Mouse (Mus musculus) midbrain, embryonic 12.5 days (tissue): ENCODE results near the gene Supt7l. TPM values are rescaled to one million over a fixed set of nuclear protein-coding genes. Genes with fewer than 3 reads are reported as not detected.
A peak's percentile ranks its signal among the peaks of the same experiment; 100 is the strongest.

Experiments
- ATAC-seq: fragments of 200-750 bp; cut with Nextera tagmentation; 2 replicates; pipeline ENCODE4 v1.8.0; 2017; ENCODE audit warnings: low read depth, moderate TSS enrichment, moderate library complexity; ENCODE audit not compliant: low FRiP score
- H3K27ac ChIP-seq: fragments of 300-500 bp; sonication (generic); replicated peaks from 2 replicates; pipeline ENCODE4 v1.5.1; 2016; ENCODE audit warnings: mild to moderate bottlenecking
- H3K27me3 ChIP-seq: fragments of 300-500 bp; sonication (generic); 2 replicates; pipeline ENCODE4 v1.6.1; 2016; ENCODE audit warnings: mild to moderate bottlenecking
- H3K36me3 ChIP-seq: fragments of 300-500 bp; sonication (generic); 2 replicates; pipeline ENCODE4 v1.6.1; 2016
- H3K4me1 ChIP-seq: fragments of 300-500 bp; sonication (generic); 2 replicates; pipeline ENCODE4 v1.6.1; 2016
- H3K4me2 ChIP-seq: fragments of 300-500 bp; sonication (generic); replicated peaks from 2 replicates; pipeline ENCODE4 v1.6.1; 2016; ENCODE audit warnings: mild to moderate bottlenecking, moderate library complexity
- H3K4me3 ChIP-seq: fragments of 300-500 bp; sonication (generic); 2 replicates; pipeline ENCODE4 v1.5.1; 2016; ENCODE audit warnings: mild to moderate bottlenecking
- H3K9ac ChIP-seq: fragments of 300-500 bp; sonication (generic); replicated peaks from 2 replicates; pipeline ENCODE4 v1.6.1; 2016; ENCODE audit warnings: mild to moderate bottlenecking, moderate library complexity
- H3K9me3 ChIP-seq: fragments of 300-500 bp; sonication (generic); 2 replicates; pipeline ENCODE4 v1.6.1; 2016; ENCODE audit warnings: mild to moderate bottlenecking
- WGBS: fragments of 180-500 bp; shearing (Covaris S2); methylation state at CpG from one replicate; pipeline ENCODE4 v1.1.7; 2016; 5-methylcytosine and 5-hydroxymethylcytosine counted together
- polyA plus RNA-seq: library from polyadenylated mRNA; unstranded; fragments of >200 nt; fragmentation: Nextera tagmentation; extraction: Ambion mirVana; gene quantifications from 2 replicates; pipeline ENCODE4 v1.2.1, GENCODE M21; 2016

The Supt7l gene
- polyA plus RNA-seq, 1 experiment from 2014 or later = 29.9 TPM

DNA sequence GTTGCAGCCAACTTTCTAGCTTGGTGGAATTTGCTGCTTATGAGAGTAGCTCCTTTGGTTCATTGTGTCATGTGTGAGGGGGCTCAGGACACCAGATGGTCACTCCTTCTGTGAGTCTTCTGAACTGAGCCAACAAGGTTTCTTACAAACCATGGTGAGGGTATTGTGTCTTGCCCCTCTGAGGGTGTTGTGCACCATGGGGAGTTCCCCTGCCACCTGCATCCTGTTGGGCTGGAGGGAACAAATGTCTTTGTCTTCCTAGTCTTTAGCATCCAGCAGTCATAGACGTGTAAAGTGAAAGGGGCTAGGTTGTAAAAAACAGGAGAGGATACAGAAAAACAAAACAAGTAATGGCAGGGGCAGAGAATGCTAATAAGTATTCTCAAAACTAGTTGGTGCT lies 31.8 kb upstream of the Supt7l start:
- no peaks in the 10 kb centered on the region for H3K27me3 ChIP-seq
- H3K4me2 ChIP-seq = no peak overlapping the region
- H3K4me3 ChIP-seq = no peak overlapping the region
- no peak overlapping the region for H3K9ac ChIP-seq
- H3K4me1 ChIP-seq = 0 out of 2 replicates have a peak, but pooled peaks cover 2% of the 10 kb centered on the region
- H3K27ac ChIP-seq = no peak overlapping the region
- no peaks in the 10 kb centered on the region for H3K9me3 ChIP-seq
- no peak for ATAC-seq
- 49% methylated on average over 1 of the region's 1 CpGs for WGBS
- peaks cover 54% of the 10 kb centered on the region for H3K36me3 ChIP-seq

DNA sequence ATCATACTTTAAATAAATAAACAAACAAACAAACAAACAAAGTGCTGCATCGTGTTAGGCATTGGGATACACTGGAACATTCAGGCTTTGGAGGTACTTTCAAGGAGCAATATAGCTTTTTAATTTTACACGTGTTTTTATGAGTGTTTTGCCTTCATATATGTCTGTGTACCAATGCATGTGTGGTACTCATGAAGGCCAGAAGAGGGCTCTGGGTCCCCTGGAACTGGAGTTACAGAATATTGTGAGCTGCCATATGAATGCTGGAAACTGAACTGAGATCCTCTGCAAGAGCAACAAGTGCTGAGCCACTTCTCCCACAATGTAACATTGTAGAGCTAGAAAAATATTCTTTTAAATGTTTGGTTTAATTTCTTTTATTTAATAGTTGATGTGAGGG lies 7.6 kb upstream of the Supt7l start:
- 91% methylated on average over 2 of the region's 2 CpGs for WGBS
- H3K36me3 ChIP-seq = peaks cover 85% of the 10 kb centered on the region
- no peak overlapping the region for H3K4me2 ChIP-seq

DNA sequence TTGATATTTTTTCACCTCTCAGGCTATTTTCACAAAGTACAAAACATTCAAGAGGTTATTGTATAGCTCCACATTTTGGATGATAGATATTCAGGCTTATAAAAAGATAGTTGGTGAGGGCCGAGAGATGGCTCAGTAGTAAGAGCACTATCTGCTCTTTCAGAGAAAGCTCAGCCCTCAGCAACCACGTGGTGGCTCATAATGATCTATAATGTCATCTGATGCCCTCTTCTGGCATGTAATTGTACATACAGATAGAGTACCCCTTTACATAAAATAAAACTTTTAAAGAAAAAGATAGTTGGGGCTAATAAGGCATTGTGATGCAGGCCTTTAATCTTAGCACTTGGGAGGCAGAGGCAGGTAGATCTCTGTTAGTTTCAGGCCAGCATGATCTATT lies 953 bp upstream of the Supt7l start:
- no peaks in the 10 kb centered on the region for H3K27me3 ChIP-seq
- 0 out of 2 replicates have a peak overlapping the region, but pooled peaks have one; percentile 97 for H3K4me2 ChIP-seq
- 57% methylated on average over 2 of the region's 2 CpGs for WGBS
- no peak overlapping the region for H3K9ac ChIP-seq
- no peak for ATAC-seq
- H3K36me3 ChIP-seq = peaks cover 45% of the 10 kb centered on the region
- peaks cover 21% of the 10 kb centered on the region for H3K4me1 ChIP-seq
- no peak overlapping the region for H3K4me3 ChIP-seq
- no peak overlapping the region for H3K27ac ChIP-seq
- no peaks in the 10 kb centered on the region for H3K9me3 ChIP-seq

More for the DNA sequence above, 7.6 kb upstream of the Supt7l start:
- Histone ChIP-seq H3K9me3 (no peaks in the 10 kb centered on the region), H3K9ac (no peak overlapping the region), H3K27ac (no peak overlapping the region), H3K27me3 (no peaks in the 10 kb centered on the region), H3K4me3 (no peak overlapping the region), H3K4me1 (no peaks in the 10 kb centered on the region)
- ATAC-seq = no peak

DNA sequence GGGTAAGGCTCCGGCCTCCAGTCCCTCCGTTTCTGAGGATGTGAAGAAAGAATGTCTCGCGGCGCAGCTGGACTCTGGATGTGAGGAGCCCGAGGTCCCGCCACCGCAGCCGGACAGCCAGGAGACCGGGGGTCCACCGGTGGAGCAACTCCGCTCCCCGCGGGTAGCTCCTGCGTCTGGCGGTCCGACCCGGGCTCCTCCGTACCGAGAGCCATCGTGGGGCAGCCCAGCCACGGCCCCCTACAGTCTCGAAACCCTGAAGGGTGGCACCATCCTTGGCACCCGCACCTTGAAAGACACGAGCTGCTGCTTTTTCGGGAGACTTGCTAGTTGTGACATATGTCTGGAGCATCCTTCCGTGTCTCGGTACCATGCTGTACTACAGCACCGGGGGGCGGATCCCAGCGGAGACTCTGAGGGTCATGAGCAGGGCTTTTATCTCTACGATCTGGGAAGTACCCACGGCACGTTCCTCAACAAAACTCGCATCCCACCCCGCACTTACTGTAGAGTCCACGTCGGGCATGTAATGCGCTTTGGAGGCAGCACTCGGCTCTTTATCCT lies 408 bp downstream of the Supt7l start:
- Histone ChIP-seq H3K9ac (peak overlapping the region; percentile 86), H3K27ac (peak overlapping the region; percentile 80; the same call in 1 of the 2 replicates), H3K36me3 (peaks cover 40% of the 10 kb centered on the region), H3K4me2 (peak overlapping the region; percentile 97), H3K27me3 (no peaks in the 10 kb centered on the region), H3K9me3 (no peaks in the 10 kb centered on the region), H3K4me1 (peaks cover 21% of the 10 kb centered on the region), H3K4me3 (peak overlapping the region; percentile 96)
- ATAC-seq = no peak
- 4% methylated on average over 40 of the region's 40 CpGs for WGBS

DNA sequence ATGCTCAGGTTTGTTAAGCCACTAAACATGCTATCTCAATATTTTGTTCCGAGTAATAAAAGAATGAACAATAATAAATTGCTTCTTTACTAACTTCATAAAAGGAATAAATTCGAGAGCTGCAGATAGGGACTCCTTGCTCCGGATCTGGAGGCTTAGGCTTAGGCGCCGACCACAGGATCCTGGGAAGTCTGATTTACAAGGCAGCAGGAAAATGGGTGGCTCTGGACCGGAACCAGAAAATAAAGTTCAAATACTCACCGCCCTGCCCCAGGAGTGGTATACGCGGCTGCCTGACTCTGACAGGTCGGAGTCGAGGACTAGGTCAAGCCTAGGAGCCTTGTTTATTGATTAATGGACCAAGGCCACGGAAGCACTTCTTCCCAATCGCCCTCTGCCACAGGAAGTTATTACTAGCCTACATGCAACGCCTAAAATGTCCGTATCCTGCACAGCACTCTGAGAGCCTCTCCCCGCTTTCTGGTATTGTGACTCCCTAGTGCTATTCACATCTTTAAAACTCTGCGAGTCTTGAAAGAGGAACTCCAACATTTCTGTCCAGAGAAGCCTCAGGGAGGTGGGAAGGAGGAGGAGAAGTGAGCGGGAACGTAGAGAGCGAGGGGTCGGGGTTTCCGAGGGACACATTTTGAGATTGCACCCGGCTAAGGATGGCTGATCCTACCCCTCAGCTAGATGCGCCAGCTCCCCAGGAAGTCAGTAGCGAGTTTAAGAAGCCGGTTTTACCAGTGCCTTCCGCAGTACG lies 1.1 kb downstream of the Supt7l start, which contains the start of gene Slc4a1ap:
Gene Slc4a1ap (plus strand): TSS at position 642 of the 763 bp plus-strand sequence.
- H3K36me3 ChIP-seq = peaks cover 40% of the 10 kb centered on the region
- H3K27me3 ChIP-seq = no peaks in the 10 kb centered on the region
- H3K9ac ChIP-seq = peak within 1 kb of the TSS; percentile 86
- H3K9me3 ChIP-seq = no peaks in the 10 kb centered on the region
- peak within 1 kb of the TSS; percentile 80 for H3K27ac ChIP-seq
- H3K4me1 ChIP-seq = peaks cover 21% of the 10 kb centered on the region
- ATAC-seq = peak; percentile 74
- H3K4me3 ChIP-seq = peak within 1 kb of the TSS; percentile 96
- H3K4me2 ChIP-seq = peak within 1 kb of the TSS; percentile 97
- WGBS = under 1% methylated on average over 28 of the region's 28 CpGs

DNA sequence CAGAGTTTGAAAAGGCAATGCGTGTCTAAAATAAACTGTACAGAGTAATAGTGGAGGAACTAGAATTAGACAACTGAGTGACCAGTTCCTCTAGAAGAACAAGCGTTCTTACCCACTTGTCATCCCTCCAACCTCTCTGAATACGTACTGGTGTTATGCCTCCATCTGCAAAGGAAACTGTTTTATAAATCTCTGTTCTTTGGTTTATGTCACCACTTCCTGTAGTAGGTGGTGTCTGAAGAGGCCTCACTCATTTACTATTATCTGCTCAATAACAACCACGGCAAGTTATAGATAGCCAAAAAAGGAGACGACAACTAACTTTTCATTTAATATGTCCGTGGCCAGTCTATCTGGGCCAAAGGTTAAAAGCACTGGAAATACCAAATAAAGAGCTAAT lies 7.1 kb downstream of the Supt7l start:
- H3K27ac ChIP-seq = no peak overlapping the region
- H3K27me3 ChIP-seq = no peaks in the 10 kb centered on the region
- H3K4me2 ChIP-seq = no peak overlapping the region
- peaks cover 67% of the 10 kb centered on the region for H3K36me3 ChIP-seq
- H3K9ac ChIP-seq = no peak overlapping the region
- no peak for ATAC-seq
- H3K9me3 ChIP-seq = no peaks in the 10 kb centered on the region
- H3K4me1 ChIP-seq = peaks cover 1% of the 10 kb centered on the region
- 96% methylated on average over 6 of the region's 6 CpGs for WGBS
- H3K4me3 ChIP-seq = no peak overlapping the region

DNA sequence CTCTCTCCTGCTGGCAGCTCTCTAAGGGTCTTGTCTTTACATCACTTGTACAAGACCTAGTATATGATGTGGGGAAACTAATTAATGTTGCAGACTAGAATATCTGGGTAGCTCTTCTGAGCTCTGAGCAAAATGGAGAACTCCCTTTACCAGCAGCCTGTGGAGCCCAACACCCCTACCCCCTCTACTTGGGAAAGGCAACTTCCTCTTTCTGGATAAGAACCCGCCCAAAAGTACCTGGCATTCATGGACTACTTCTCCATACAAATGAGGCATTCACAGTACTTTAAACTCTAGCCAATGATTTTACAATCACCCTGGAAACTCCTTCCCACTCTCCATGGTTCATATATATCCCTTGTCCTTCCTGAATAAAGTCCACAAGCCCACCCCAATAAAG lies 15.1 kb downstream of the Supt7l start:
- no peaks in the 10 kb centered on the region for H3K4me1 ChIP-seq
- peaks cover 87% of the 10 kb centered on the region for H3K36me3 ChIP-seq
- no peak overlapping the region for H3K9ac ChIP-seq
- no peaks in the 10 kb centered on the region for H3K27me3 ChIP-seq
- H3K27ac ChIP-seq = no peak overlapping the region
- no peaks in the 10 kb centered on the region for H3K9me3 ChIP-seq
- H3K4me3 ChIP-seq = no peak overlapping the region
- WGBS = 88% methylated on average over 1 of the region's 1 CpGs
- H3K4me2 ChIP-seq = no peak overlapping the region
- ATAC-seq = no peak

DNA sequence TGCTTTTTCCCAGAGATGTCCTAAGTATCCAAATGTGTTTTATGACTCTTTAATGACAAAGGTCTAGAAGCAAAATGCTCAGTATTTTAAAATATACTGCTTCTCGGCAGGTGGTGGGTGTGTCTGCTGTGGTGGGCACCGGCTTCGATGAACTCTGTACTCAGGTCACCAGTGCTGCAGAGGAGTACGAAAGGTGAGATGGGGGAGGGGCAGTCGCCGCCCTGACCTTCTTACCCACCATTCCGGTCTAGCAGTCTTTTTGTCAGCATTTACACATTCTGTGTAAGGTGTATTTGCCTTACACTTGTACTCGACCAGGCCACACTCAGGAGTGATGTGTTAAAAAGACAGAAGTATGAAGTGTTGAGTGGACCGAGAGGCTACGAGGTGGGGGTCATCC lies 22.8 kb downstream of the Supt7l start:
- H3K9ac ChIP-seq = no peak overlapping the region
- WGBS = 93% methylated on average over 10 of the region's 10 CpGs
- H3K4me2 ChIP-seq = no peak overlapping the region
- no peak overlapping the region for H3K4me3 ChIP-seq
- peaks cover 92% of the 10 kb centered on the region for H3K36me3 ChIP-seq
- no peaks in the 10 kb centered on the region for H3K4me1 ChIP-seq
- H3K9me3 ChIP-seq = no peaks in the 10 kb centered on the region
- no peak overlapping the region for H3K27ac ChIP-seq
- no peaks in the 10 kb centered on the region for H3K27me3 ChIP-seq
- no peak for ATAC-seq

DNA sequence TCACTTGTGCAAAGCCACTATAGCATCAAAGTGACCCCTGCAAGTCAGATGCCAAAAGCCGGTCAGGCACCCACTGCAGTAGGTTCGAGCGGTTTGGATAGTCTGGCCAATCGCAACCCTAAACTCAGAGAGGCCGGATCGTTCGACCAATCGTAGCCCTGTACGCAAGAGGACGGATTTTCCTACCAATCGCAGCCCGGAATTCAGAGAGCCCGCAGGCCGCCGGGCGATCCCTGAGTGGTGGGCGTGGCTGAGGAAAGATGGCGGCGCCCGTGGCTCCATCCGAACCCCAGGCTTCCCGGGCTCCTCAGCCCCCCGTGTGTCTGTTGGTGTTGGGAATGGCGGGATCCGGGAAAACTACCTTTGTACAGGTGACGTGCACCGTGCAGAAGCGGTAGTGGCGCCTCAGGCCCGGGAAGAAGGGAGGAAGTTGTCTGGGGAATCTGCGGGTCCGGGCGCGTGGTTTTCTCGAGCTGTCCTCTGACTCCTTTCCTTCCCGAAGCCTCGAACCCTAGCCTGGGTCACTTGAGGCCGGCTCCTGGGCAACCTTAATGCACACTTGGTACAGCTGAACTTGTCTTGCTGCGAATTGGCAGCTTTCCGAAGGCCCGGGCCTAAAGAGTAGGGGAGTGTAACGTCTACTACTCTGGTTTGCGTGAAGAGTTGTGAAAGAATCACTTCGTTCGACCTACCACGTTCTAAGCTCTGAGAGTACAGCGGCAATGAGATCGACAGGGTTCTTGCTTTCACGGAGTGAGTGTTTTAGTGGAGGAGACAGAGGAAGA lies 32.9 kb downstream of the Supt7l start, which contains the start of gene Gpn1:
Gene Gpn1 (plus strand): TSS at position 229 of the 785 bp plus-strand sequence.
- ATAC-seq = peak; percentile 100
- peaks cover 32% of the 10 kb centered on the region for H3K36me3 ChIP-seq
- under 1% methylated on average over 49 of the region's 49 CpGs for whole genome bisulfite sequencing

DNA sequence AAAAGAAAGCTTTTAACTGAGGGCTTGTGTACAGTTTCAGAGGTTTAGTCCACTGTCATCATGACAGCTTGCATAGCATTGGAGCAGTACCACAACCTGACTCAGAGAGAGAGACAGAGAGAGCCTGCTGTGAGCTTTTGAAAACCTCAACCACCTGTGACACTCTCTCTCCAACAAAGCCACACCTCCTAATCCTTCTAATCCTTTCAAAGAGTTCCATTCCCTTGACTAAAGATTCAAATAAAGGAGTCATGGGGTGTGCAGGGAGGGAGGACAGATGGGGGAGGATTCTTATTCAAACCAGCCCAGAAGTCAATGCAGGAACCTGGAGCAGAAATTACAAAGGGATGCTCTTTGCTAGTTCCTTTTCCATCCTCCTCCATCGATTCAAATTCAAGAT lies 35.6 kb downstream of the Supt7l start:
- ATAC-seq = no peak
- Histone ChIP-seq H3K4me2 (no peak overlapping the region), H3K27me3 (no peaks in the 10 kb centered on the region), H3K4me1 (peaks cover 10% of the 10 kb centered on the region), H3K4me3 (no peak overlapping the region), H3K27ac (no peak overlapping the region), H3K9ac (no peak overlapping the region), H3K36me3 (peaks cover 11% of the 10 kb centered on the region), H3K9me3 (no peaks in the 10 kb centered on the region)
- WGBS = 33% methylated on average over 1 of the region's 1 CpGs

More for the DNA sequence above, 32.9 kb downstream of the Supt7l start, which contains the start of gene Gpn1:
- Histone ChIP-seq H3K9me3 (no peaks in the 10 kb centered on the region), H3K4me3 (peak within 1 kb of the TSS; percentile 90), H3K9ac (peak within 1 kb of the TSS; percentile 75), H3K4me1 (peaks cover 10% of the 10 kb centered on the region), H3K27ac (no peak within 1 kb of the TSS), H3K4me2 (peak within 1 kb of the TSS; percentile 87), H3K27me3 (no peaks in the 10 kb centered on the region)

DNA sequence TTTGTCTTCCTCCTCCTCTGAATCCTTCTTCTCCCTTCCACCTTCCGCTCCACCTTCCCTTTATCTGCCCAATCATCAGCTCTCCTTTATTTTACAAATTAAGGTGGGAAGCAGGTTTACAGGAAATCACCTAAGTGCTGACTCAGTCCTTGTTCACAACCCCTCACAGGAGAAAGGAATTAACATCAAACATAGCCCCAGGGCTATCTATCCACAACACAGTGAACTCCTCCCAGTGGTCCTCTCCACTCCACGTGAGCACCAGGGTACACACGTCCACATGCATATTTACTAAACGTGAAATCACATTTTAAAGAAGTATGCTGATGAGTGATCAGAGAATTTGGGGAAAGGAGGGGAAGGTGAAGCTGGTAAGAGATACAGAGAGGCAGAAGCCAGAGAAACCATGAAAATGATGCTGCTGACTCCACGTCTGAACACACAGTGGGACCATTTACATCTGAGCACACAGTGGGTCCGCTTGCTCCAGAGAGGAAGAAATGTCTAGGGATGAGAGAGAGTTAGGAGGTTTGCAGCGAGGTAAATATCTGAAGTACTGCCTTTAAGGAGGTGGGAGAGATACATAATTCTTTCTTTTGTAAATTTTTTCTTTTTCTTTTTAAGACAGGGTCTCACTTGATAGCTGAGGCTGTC lies 38.4 kb downstream of the Supt7l start:
- 76% methylated on average over 7 of the region's 7 CpGs for WGBS
- peaks cover 9% of the 10 kb centered on the region; the same call in 1 of the 2 replicates for H3K36me3 ChIP-seq
- no peak overlapping the region for H3K4me2 ChIP-seq
- H3K4me3 ChIP-seq = no peak overlapping the region
- H3K27me3 ChIP-seq = no peaks in the 10 kb centered on the region
- H3K9ac ChIP-seq = no peak overlapping the region
- no peak overlapping the region for H3K27ac ChIP-seq
- H3K4me1 ChIP-seq = no peaks in the 10 kb centered on the region
- no peak for ATAC-seq
- H3K9me3 ChIP-seq = no peaks in the 10 kb centered on the region
